Mouse (Mus musculus) thymus, postnatal 25 days (tissue): ENCODE measurements around the gene Fam160a2.
A peak's percentile ranks its signal among the peaks of the same experiment; 100 is the strongest.

Experiments used
- DNase-seq: peaks from one replicate; pipeline ENCODE4 v3.0.0; 2022

The Fam160a2 gene

DNA sequence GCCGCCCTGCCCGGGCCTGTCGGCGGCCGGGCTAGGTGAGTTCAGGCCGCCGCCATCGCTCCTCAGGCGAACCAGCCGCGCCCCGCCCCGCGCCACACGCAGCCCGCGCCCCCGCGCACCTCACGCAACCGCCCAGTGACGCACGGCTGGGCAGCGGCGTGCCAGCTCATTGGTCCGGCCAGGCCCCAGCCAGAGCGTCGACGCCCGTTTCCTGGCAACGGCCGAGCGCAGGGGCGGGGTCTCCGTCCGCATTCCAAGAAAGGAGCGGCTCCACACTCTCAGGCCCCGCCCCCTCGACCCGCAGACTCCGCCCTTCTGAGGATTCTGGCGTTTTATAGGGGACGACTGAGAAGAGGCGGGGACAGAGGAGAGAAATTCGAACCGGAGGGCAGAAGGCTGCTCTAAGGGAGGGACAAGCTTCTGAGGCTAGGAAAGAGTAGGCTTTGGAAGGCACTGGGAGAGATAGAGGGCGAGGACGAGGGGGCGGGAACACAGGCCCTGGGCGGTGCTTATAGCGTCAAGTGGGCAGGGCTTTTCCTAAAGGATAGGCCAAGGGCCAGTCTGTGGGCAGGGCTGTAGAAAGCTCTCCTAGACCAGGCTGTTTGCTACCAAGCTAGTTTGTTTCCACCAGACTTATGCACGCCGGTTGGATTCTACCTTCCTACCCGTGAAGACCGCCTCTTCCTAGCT lies at the start of gene Fam160a2:
Gene Fam160a2, minus strand, starts transcription at position 120 of the 690 bp plus-strand sequence.
- DNase-seq = peak; percentile 97

DNA sequence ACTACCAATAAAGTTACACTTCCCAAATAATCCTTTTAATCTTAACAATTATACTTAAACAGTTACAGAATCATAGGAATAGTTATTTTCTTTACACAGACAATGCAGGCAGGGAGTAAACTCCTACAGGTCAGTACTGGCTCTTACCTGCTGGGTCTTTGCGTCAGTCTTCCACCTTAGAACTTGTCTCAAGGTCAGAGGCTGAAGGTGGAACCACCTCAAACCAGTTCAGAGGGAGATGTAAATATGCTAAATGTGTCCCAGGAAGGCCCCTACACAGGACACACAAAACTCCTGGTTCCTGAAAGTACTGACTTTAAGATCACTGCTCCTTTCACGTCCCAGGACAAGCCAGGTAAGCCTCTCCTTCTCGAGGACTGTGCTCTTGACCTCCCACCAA lies 45.2 kb upstream of the Fam160a2 start:
- no peak for DNase-seq

DNA sequence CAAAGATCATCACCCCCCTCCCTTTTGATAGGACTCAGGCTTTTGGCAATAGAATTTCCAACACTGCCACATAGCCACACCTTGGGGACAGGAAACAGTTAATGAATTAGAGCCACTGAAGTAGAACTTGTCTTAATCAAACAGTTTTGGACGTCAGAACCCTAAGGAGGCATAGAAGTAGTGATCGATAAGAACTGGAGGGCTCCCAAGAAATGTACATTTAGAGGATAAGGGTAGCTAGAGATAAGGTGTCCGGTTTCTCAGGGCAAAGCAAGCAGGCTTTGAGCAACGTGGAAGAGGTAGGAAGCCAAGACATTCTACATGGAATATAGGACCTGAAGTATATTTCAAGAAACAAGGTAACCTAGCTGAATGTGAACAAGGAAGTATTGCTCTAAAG lies 41.6 kb upstream of the Fam160a2 start:
- no peak for DNase-seq

DNA sequence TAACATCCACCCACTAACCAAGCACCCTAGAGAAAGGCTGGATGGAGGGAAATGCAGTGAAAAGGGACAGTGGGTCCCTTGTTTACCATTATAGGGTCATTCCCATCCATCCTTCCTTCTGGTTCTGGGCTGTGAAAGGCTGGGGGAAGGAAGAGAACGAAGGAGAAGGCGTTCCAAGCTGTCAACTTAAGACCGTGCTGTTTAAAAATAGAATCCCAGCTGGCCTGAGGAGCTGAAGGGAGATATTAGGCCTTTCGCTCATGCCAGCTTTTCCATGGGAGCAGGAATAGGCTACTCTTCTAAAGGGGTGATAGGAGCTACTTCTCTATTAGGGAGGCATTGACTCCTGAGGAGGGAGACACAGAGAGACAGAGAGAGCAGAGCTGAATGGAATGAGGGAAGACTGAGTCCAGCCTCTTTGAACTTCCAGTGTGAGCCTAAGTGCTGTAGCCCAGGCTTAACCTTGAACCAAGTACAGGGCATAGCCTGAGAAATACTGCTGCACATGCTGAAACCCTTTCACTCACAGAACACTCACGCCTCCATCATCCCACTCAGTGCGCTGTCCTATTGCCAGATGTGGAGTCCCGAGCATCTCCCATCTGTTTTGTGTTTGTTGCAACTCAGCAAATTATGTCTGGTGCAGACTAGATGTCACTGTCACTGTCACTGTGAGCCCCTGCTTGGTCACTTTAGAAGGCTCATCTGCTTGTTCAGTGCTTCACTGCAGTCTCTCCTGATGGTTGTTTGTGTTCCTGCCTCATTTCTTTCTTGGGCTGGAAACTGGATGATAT lies 38.3 kb upstream of the Fam160a2 start:
- no peak for DNase-seq

DNA sequence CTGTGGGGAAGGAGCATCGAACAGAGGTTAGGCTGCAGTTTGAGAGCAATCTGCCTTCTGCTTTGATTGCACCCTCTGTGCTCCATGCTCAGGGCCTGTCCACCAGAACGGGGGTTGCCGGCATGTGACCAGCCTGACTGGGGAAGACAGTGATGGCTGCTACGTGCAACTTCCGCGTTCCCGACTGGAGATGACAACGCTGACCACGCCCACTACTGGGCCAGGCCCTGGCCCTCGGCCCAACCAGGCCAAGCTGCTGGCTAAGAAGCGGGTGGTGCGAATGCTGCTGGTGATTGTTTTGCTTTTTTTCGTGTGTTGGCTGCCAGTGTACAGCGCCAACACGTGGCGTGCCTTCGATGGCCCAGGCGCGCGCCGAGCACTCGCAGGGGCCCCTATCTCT lies 34.9 kb upstream of the Fam160a2 start:
- DNase-seq = no peak

DNA sequence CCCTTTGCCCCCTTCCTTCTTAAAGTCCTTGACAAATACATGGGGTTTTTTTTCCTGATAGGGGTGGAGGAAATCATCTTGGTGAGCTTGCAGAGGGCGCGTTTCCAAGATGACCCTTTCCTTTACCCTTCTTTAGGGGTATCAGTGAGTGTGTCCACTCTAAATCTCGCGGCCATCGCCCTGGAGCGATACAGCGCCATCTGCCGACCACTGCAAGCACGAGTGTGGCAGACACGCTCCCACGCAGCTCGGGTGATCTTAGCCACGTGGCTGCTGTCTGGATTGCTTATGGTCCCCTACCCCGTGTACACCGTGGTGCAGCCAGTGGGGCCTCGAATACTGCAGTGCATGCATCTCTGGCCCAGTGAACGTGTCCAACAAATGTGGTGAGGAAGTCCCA lies 34.0 kb upstream of the Fam160a2 start:
- no peak for DNase-seq

DNA sequence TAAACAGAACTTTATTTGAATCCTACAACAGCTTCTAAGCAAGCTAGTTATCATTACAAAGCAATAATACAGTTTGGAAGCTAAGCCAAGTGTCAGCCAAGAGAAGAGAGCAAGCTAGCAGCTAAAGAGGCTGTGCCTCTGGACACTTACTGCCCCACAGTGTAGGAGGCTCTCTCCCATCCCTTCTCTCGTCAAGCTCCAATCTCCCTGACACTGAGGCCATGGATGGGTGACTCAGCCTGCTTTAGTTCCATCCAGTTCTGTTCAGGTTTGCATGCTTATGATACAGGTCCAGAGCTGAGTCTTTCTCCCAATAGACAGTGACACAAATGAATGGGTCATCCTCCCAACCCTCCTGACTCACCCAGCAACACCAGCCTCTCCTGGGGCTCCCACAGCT lies 32.2 kb upstream of the Fam160a2 start:
- no peak for DNase-seq

DNA sequence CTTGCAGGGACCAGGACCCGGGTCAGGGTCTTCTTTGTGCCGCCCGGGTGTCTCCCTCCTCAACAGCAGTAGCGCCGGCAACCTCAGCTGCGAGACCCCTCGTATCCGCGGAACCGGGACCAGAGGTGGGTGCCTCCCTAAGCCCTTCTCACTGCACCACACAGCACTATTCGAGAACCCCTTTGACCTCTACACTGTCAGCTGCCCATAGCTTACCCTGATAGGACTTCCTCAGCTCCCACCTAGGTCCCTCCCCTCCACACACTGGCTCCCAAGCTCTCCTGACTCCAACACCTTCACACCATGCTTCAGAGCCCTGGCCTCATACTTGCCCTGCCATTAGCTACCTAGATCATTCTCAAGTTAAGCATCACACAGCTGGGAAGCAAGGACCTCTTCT lies 26.2 kb upstream of the Fam160a2 start:
- no peak for DNase-seq

DNA sequence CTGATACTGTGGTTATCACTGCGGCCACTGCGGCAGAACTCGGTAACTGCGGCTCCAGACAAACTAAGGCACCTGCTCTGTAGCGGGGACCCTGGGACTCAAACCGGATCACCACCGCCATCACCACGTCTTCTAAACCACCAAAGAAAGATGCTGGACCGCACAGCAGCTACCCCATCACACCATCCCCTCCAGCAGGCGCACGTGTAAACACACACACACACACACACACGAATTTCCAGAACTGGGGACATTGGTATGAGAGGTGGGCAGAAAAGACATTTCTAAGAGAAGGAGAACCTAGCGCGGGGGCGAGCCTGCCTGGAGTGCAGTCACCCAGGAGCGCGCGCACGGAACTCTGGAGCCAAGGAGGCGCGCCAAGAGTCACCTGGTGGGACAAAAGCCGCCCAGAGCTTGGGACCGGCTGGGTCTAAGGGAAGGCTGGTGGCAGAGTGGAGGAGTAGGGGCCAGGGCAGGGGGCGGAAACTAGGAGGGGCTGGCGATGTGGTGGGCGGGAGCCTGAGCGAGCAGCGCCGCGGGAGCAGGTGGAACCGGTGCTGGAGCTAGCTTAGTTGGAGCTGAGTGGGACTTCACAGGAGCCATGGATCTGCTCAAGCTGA lies 25.7 kb upstream of the Fam160a2 start, which contains the start of gene Cckbr:
Gene Cckbr, plus strand, starts transcription at position 308 of the 620 bp plus-strand sequence.
- no peak for DNase-seq

DNA sequence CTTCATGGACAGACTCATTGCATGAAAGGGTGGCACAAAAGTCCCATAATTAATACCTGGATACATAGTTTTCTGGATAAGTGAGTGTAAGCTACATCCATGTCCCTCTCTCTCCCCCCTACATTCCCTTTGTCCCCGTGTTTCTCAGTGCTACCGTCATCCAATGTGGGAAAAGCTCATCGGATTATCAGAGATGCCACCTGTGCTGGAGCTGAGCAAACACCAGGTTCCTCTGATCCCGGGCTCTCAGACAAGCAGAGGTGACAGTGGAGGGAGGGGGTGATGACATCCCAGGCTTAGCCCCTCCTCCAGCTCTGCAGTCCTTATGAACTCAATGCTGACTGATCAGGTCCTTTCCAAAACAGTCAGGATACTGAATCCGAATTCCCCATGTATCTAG lies 24.5 kb upstream of the Fam160a2 start:
- no peak for DNase-seq

DNA sequence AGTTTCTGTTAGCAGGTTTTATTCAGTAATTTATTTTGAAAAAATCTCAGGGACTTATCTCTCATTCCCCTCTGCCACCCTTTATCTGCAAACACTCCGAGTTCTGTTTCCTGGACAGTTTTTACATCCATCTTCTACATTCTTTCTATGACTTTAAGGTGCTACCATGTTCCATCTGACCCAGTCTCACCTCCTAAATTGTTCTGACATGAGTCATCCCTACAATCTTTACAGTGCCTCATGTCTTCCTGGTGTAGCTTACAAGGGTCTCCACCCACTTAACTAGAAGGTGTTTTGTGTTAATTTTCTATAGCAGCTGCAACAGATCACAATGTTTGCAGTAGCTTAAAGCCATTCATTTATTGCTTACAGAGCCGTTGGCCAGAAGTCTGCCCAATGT lies 21.0 kb upstream of the Fam160a2 start:
- DNase-seq = no peak

DNA sequence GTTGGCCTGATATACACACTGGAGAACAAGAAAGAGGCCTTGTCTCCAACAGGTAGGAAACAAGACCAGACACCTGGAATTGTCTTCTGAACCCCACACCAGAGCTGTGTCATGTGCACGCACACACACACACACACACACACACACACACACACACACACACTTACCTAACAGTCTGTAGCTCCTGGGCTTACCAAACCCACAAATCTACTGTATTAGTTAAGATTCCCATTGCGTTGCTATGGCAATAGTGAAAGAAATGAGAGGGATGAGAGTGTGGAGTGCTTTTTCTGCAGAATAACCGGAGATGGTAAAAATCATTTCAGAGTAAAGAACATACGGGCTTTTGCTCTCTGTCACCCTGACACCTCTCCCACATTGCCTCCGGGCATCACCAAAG lies 18.3 kb upstream of the Fam160a2 start:
- DNase-seq = no peak

DNA sequence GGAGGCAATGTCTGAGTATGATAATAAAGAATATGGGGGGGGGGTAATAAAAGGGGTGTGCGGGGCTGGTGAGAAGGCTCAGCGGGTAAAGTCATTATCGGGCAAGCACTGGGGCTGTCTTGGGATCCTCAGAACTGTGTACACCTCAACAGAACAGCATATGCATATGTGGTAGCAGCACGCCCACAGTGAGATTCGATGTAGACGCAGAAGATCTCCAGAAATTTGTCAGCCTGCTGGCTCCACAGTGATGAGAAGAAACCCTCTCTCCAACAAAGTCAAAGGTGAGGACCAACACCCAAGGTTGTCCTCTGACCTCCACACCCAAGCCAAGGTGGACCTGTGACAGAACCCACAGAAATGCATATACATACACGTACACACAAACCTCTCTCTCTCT lies 16.7 kb upstream of the Fam160a2 start:
- DNase-seq = no peak

DNA sequence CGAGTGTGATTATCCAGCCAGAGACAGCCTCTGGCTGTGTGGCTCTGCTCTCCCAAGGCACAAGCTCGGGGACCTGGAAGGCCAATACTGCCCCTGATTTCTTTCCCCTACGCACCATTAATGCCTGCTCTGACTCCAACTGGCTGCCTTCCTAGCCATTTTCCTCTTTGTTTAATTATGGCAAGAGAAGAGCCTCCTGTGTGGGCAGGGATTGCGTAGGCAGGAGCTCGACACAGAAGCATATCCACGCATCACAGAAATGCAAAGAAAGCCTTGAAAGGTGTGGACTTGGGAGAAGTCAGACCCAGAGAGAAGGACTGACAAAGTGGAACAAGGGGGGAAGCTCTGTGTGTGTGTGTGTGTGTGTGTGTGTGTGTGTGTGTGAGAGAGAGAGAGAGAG lies 14.5 kb upstream of the Fam160a2 start:
- no peak for DNase-seq

DNA sequence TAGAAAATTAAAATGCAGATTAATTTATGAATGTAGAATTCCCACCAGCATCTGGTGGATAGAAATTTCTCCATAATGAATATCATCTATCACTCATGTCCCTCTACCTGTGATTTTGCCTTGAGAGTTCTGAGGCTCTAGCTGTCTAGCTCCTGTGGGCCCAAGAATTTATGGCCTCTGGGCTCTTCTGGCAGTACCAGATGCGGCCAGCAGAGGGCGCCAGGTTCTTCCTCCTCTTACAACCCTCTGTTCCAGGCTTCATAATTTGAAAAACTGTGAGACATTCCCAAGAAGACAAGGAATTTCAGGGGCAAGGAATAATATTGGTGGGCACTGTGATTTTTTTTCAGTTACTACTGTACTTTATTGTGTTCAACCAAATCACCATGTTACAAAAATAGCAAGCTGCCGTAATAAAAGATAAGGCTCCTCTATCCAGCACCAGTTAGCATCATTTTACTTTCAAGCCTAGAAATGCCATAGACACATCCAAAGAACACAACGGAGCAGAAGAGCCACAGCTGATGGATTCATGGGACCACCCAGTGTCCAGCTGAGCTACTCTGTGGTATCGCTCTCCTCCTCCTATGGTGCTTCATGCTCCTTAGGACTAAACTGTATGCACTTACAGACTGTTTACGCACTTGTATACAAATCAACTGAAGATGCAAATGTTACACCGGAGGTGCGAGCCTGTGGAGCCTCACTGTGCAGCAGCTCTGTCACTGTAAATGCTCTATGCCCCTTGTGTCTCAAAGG lies 12.2 kb upstream of the Fam160a2 start:
- DNase-seq = peak; percentile 57

DNA sequence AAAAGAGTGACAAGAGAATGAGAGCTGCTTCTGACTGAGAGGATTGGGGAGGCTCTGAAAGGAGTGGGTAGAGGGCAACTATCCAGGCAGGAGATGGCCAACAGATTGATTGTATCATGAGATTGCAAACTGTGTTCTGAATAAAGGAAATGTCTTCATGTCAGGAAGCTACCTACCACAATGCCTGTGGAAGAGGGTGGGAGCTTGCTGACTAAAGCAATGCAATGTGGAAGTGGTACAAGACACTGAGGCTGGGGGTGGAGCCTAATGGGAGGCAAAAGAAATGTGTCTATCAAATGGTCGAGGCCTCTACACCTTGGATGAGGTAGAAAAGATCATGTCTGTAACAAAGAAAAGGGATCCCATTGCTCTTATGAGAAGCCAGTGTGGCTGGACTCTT lies 6.5 kb upstream of the Fam160a2 start:
- DNase-seq = no peak

DNA sequence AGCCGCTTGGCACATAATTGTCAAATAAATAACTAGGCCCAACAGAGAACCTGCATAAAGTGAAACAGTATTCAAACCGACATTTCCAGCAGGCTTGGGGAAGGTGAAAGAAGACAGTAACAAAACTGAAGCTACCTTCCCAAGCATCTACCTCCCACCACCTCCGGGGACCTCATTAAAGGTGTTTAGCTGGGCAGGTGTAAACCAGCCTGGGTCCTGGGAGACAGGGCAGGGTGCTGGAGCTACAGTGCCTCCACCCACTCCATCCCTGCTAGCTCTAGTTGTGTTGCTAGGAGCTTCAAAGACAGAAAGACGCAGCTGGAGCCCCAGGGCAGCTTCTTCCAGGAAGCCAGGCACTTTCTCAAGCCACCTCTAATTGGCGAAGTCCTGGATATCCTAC lies 4.4 kb upstream of the Fam160a2 start, which contains the start of gene Cnga4:
Gene Cnga4, plus strand, starts transcription at position 301 of the 400 bp plus-strand sequence.
- DNase-seq = no peak

DNA sequence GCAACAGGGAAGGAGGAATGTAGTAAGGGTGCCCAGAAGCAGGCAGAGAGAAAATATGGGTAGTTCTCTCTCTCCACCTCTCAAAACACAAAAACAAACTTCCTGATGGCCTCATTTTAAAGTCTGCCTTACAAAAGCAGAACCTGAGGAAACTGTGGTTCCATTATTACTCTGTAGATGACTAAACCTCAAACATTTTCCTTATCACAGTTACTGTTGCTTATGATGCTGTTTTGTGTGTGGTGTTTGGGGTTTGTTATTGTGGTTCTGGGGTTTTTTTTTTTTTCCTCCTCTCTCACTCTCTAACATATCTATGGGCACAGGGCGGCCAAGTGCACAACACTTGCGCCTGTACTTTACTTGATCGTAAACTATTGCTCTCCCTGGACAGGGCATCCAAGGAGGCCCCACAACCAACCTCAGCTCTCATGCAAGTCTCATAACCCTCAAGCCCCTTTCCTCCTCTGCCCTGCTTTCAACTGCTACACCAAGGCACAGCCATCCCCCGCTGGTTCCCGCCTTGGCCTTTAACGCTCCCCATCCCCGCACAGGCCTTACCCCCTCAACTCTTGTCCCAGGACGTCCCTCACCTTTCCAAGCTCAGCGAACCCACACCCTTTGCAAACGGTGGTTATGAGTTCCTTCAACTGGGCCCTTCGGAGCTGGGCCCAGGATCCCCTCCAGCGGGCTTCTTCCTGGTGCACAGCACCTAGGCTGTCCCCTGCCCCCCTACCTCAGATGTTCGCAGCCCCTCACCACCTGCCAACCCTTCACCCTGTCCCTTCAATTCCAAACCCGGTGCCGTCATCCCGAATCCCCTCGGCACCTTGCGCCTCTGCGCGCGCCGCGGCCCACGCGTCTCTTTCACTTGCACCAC lies 558 bp downstream of the Fam160a2 start:
- no peak for DNase-seq

DNA sequence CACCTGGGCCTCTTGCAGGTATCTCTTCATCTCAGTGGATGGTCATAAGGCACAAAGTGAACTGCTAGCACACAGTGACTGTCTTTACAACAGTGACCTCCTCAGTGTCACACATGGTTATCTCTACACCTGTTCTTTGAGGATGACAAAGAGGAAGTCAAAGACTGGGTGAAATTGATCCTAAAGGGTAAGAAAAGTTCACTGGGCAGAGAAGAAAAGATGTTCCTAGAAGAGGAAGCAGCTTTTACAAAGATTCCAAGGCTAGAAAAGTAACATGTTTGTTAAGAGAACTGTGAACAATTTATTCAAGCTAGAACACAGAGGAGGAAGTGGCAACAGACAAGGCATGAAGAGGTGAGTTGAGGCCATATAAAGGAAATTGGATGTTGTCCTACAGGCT lies 3.7 kb downstream of the Fam160a2 start:
- no peak for DNase-seq

DNA sequence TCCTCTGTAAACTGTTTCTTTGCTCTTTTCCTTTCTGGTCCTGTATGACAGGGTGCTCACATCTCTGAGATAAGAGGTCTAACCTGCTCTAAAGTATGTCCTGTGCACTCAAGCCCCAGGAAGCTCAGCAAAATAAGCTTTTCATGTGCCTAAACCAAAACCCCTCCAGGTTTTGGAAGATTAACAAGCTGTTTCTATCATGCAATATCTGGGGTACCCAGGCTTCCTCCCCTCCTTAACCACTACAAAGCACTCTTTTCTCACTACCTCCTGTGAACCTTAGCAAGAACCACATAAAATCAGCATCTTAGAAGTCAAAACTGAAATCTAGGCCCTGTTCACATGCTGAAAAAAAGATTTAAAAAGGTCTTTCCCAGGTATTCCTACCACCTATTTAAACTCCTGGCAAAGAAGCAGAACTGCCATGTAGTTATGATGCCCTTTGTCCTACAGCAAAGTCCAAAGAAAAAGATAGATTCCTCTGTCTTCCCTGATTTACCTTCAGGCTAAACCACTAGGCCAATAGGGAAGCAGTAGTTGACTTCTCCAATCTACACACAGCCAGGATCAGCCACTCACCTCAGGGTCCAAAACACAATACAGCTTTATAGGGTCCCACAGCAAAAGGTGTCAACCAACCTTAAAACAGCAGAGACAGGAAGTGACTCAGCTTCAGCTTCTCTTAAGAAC lies 4.6 kb downstream of the Fam160a2 start:
- peak; percentile 12 for DNase-seq

DNA sequence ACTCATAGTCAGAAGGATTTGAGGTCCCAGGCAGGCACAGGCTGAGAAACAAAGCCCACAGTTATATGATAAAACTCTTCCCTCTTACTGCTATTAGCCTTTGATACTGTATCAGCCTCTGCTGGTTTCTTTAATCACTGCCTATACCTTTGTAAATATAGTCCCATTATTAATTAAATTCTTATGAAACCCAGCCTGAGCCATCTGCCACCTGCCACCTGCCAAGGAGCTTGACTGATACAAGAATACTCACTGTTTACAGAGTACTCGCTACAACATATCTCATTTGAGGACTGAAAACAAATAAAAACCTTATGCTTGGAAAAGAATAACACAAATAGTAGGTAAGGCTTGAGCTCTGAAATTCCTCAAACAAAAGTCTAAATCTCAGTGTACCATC lies 5.2 kb downstream of the Fam160a2 start:
- DNase-seq = no peak

DNA sequence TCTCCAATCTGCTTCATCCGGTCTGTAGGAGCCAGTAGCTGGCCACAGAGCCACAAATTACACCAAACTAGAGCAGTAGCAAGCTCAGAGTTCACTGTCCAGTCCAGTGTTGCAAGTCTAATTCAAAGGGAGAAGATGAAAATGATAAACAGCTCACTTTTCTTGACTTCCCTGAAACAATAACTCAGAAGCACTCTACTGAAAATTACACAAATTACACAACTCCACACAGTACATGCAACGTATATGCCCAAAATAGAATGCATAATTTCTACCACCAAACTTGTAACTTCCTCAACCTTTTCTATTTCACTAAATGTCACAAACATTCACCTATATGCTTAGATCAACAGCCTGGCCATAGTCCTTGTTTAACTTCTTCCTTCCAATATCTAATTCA lies 9.6 kb downstream of the Fam160a2 start:
- DNase-seq = no peak
